Comparison of ENCODE assay signal across 18 mouse cellular contexts in genomic region chr10:8768654-8769053, GRCm38 (mm10).
DNase-seq lines count a peak whose midpoint lies in the region; ATAC-seq and TF ChIP-seq lines count a peak whose summit lies in the region.
"Had no signal": no experiment of that assay in that cellular context is flagged by ENCODE, and none has a peak within 500 bp of the region (broad histone marks: within the 10 kb centered on the region; RNA-seq: fewer than 3 reads in every experiment).

No protein-coding gene starts in this region.

- ATAC-seq in erythroid progenitor cell, adult 5-6 weeks (replicated peaks; ENCODE audit: low FRiP score, poor library complexity, severe bottlenecking) = no peak
- ATAC-seq: inflammation-experienced regulatory T-cells, adult 6 months had no signal

- intact Hi-C loops in gastrocnemius, adult 2 months (cut with DNase I) = no loop called here

- TF ChIP-seq CTCF in gastrocnemius, adult 2 months (IDR thresholded peaks at IDR 0.05) = no peak

- peak overlapping the region; percentile 77 for H3K27ac ChIP-seq in gastrocnemius, adult 2 months
- H3K27ac ChIP-seq: forebrain, embryonic 12.5 days; limb, embryonic 12.5 days; liver, embryonic 14.5 days; neural tube, embryonic 15.5 days had no signal

- peak; percentile 73 for DNase-seq in gastrocnemius, adult 2 months
- no peak for DNase-seq in gastrocnemius, postnatal 4 days (ENCODE audit: low spot score in 2 of 2)
- peak; percentile 40 for DNase-seq in 3134 (ENCODE audit: extremely low read depth, insufficient read length, low spot score)
- peak; percentile 70 for DNase-seq in adrenal gland, postnatal 10 days
- peak; percentile 74 for DNase-seq in gonadal fat pad, adult 2 months (ENCODE audit: low read depth)
- no peak for DNase-seq in layer of hippocampus, postnatal 25 days (ENCODE audit: extremely low spot score in 1 of 2, low spot score in 1 of 2)
- no peak for DNase-seq in embryo, embryonic 11 days
- DNase-seq: B cell, adult 2 months; cerebellum, postnatal 25 days; kidney, adult 9 months; lung, postnatal 10 days; right cerebral cortex, postnatal 4 days had no signal

- H3K4me3 ChIP-seq in gastrocnemius, adult 2 months = no peak overlapping the region
- H3K4me3 ChIP-seq: forebrain, embryonic 12.5 days; limb, embryonic 12.5 days; neural tube, embryonic 15.5 days had no signal

Comparison
In these comparisons a context has a peak if more than half of its experiments do, and no peak if none do; other contexts are left out.
1. DNase-seq: peak in gastrocnemius, adult 2 months (single experiment), 3134 (single experiment), adrenal gland, postnatal 10 days (single experiment) and gonadal fat pad, adult 2 months (single experiment); none in gastrocnemius, postnatal 4 days (0 of 2), layer of hippocampus, postnatal 25 days (0 of 2) and embryo, embryonic 11 days (single experiment).